Mouse (Mus musculus): ENCODE results near the gene Ifna14. TPM values are rescaled to one million over a fixed set of nuclear protein-coding genes. Genes with fewer than 3 reads are reported as not detected.

The Ifna14 gene
- total RNA-seq, 2 experiments from 2014 or later = not detected

Other genes with a start within 250 kb of the Ifna14 start
- gene Hacd4, start 132.9 kb downstream of the Ifna14 start, total RNA-seq (2021) = 1 to 10 TPM; 1.1 to 2.0 TPM
- not detected for gene Ifnb1, start 49.0 kb downstream of the Ifna14 start, total RNA-seq (2021)
- gene Ifna15, start 13.6 kb downstream of the Ifna14 start, total RNA-seq (2021) = not detected
- gene Ifna9, start 20.6 kb upstream of the Ifna14 start, total RNA-seq (2021) = not detected
- gene Ifna12, start 31.6 kb upstream of the Ifna14 start, total RNA-seq (2021) = not detected
- gene C87499, start 62.6 kb upstream of the Ifna14 start, total RNA-seq (2021) = not detected
- gene Ifna13, start 72.7 kb upstream of the Ifna14 start, total RNA-seq (2021) = not detected
- not detected for gene Ifna16, start 105.1 kb upstream of the Ifna14 start, total RNA-seq (2021)
- gene Ifna2, start 112.1 kb upstream of the Ifna14 start, total RNA-seq (2021) = not detected
- gene Ifnab, start 119.6 kb upstream of the Ifna14 start, total RNA-seq (2021) = not detected
- 1 to 10 TPM; 1.2 to 1.4 TPM for gene Gm26566, start 150.0 kb upstream of the Ifna14 start, total RNA-seq (2021)
- 100 to 1,000 TPM; 104 to 108 TPM for gene Klhl9, start 150.7 kb upstream of the Ifna14 start, total RNA-seq (2021)
- not detected for gene Gm13271, start 183.1 kb upstream of the Ifna14 start, total RNA-seq (2021)
- not detected for gene Gm13283, start 188.3 kb upstream of the Ifna14 start, total RNA-seq (2021)
- not detected for gene Gm13290, start 202.0 kb upstream of the Ifna14 start, total RNA-seq (2021)
- not detected for gene Gm13289, start 205.1 kb upstream of the Ifna14 start, total RNA-seq (2021)
- not detected for gene Gm13272, start 208.1 kb upstream of the Ifna14 start, total RNA-seq (2021)
- not detected for gene Ifnz, start 210.3 kb upstream of the Ifna14 start, total RNA-seq (2021)
- gene Gm13276, start 213.9 kb upstream of the Ifna14 start, total RNA-seq (2021) = not detected
- not detected for gene Gm13277, start 216.8 kb upstream of the Ifna14 start, total RNA-seq (2021)
- not detected for gene Gm13278, start 219.8 kb upstream of the Ifna14 start, total RNA-seq (2021)
- gene Gm13275, start 222.7 kb upstream of the Ifna14 start, total RNA-seq (2021) = not detected
- not detected for gene Gm13279, start 225.6 kb upstream of the Ifna14 start, total RNA-seq (2021)
- not detected for gene Gm13285, start 227.9 kb upstream of the Ifna14 start, total RNA-seq (2021)
- gene Gm13287, start 231.5 kb upstream of the Ifna14 start, total RNA-seq (2021) = not detected
- not detected for gene Gm13288, start 233.7 kb upstream of the Ifna14 start, total RNA-seq (2021)
- gene Ifna7, start 244.4 kb upstream of the Ifna14 start, total RNA-seq (2021) = not detected
- gene Ifna11, start 248.2 kb upstream of the Ifna14 start, total RNA-seq (2021) = not detected